Mouse (Mus musculus) lung, postnatal 0 days (tissue): ENCODE data around the gene Igfbp5. TPM values are rescaled to one million over a fixed set of nuclear protein-coding genes. Genes with fewer than 3 reads are reported as not detected.

Source experiments
- ATAC-seq: fragments of 200-750 bp; cut with Nextera tagmentation; 2 replicates; pipeline ENCODE4 v1.8.0; 2017; ENCODE audit warnings: moderate library complexity
- DNase-seq: peaks from one replicate; pipeline ENCODE4 v3.0.0-alpha.2; 2016; ENCODE audit warnings: low spot score
- H3K27ac ChIP-seq: fragments of 300-500 bp; sonication (generic); 2 replicates; pipeline ENCODE4 v1.5.1; 2014; ENCODE audit warnings: antibody characterized with exemption, mild to moderate bottlenecking, low read length, mixed read lengths
- H3K27me3 ChIP-seq: fragments of 300-500 bp; sonication (generic); replicated peaks from 2 replicates; pipeline ENCODE4 v1.6.1; 2014; ENCODE audit warnings: low read length, mixed read lengths; ENCODE audit not compliant: insufficient read depth
- H3K36me3 ChIP-seq: fragments of 300-500 bp; sonication (generic); 2 replicates; pipeline ENCODE4 v1.6.1; 2014; ENCODE audit warnings: low read length, mixed read lengths; ENCODE audit not compliant: insufficient read depth
- H3K4me1 ChIP-seq: fragments of 300-500 bp; sonication (generic); 2 replicates; pipeline ENCODE4 v1.6.1; 2014; ENCODE audit warnings: antibody characterized with exemption, low read depth, low read length, mixed read lengths; ENCODE audit not compliant: insufficient read depth
- H3K4me2 ChIP-seq: fragments of 300-500 bp; sonication (generic); replicated peaks from 2 replicates; pipeline ENCODE4 v1.6.1; 2014; ENCODE audit warnings: low read depth, mild to moderate bottlenecking, low read length, moderate library complexity, mixed read lengths
- H3K4me3 ChIP-seq: fragments of 300-500 bp; sonication (generic); 2 replicates; pipeline ENCODE4 v1.5.1; 2014; ENCODE audit warnings: low read depth, low read length
- H3K9ac ChIP-seq: fragments of 300-500 bp; sonication (generic); replicated peaks from 2 replicates; pipeline ENCODE4 v1.6.1; 2014; ENCODE audit warnings: low read depth, mild to moderate bottlenecking
- H3K9me3 ChIP-seq: fragments of 300-500 bp; sonication (generic); 2 replicates; pipeline ENCODE4 v1.6.1; 2016; ENCODE audit warnings: low read length, mixed read lengths
- CTCF ChIP-seq: IDR thresholded peaks from 2 replicates; pipeline ENCODE4 v1.5.1; 2016; ENCODE audit warnings: antibody characterized with exemption, mild to moderate bottlenecking
- EP300 ChIP-seq: IDR thresholded peaks from 2 replicates; pipeline ENCODE4 v1.6.1; 2016; ENCODE audit warnings: antibody characterized with exemption, mild to moderate bottlenecking, control low read depth
- WGBS: fragments of 180-500 bp; shearing (Covaris S2); extraction: QIAGEN DNeasy Blood & Tissue Kit; methylation state at CpG from one replicate; pipeline ENCODE4 v1.1.7; 2014; 5-methylcytosine and 5-hydroxymethylcytosine counted together
- polyA plus RNA-seq: library from polyadenylated mRNA; unstranded; fragments of >200 nt; fragmentation: Nextera tagmentation; extraction: Ambion mirVana; gene quantifications from 2 replicates; pipeline ENCODE4 v1.2.1, GENCODE M21; 2015

Gene Igfbp5
- polyA plus RNA-seq, 1 experiment from 2014 or later = 32.6 TPM

DNA sequence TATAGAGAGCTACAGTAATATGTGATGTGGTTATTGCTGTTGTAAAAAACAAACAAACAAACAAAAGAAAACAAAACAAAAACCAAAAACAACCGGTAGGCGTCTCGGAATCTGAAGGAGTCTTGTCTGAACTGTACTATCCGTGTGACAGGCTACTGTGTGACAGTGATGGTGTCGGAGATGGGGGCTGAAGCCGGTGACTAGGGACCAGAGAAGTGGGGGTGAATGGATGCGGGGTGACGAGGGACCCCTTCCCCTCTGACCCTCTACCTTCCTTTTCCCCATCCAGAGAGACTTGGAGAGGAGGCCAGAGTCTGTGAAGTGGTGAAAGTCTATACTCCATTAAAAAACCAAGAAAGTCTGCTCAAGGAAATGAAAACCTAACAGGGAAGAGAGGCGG, 16.4 kb downstream of the Igfbp5 start:
- H3K9me3 ChIP-seq = no peaks in the 10 kb centered on the region
- no peaks in the 10 kb centered on the region; the same call in 1 of the 2 replicates for H3K36me3 ChIP-seq
- no peak overlapping the region for H3K4me2 ChIP-seq
- no peak overlapping the region for H3K9ac ChIP-seq
- H3K4me3 ChIP-seq = no peak overlapping the region
- no peak for ATAC-seq
- no peaks in the 10 kb centered on the region for H3K4me1 ChIP-seq
- no peak for DNase-seq
- WGBS = 83% methylated on average over 9 of the region's 9 CpGs
- no peak overlapping the region for H3K27ac ChIP-seq
- TF ChIP-seq CTCF = no peak
- H3K27me3 ChIP-seq = no peaks in the 10 kb centered on the region

DNA sequence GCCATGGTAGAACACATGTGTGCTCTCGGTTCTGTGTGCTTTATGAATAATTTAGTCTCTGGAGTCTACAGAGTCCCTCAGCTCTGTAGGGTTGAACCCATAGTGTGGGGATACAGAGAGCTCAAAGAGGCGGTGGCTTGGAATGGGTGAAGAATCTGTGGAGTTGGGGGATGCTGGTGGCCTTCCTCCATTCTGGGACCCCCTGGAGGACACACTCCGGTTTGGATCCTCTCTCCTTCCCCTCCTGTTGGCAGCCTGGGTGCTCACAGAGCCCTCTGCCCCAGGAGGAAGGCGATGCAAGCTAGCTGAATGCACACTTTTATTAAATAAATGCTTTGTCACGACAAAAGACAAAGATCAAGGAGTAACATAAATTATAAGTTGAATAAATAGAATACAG, 17.1 kb downstream of the Igfbp5 start:
- Histone ChIP-seq H3K4me3 (no peak overlapping the region), H3K27ac (no peak overlapping the region), H3K4me1 (no peaks in the 10 kb centered on the region), H3K9me3 (no peaks in the 10 kb centered on the region), H3K9ac (no peak overlapping the region), H3K27me3 (no peaks in the 10 kb centered on the region), H3K4me2 (no peak overlapping the region), H3K36me3 (no peaks in the 10 kb centered on the region; the same call in 1 of the 2 replicates)
- ATAC-seq (no peak), DNase-seq (no peak)
- TF ChIP-seq CTCF = no peak
- no peak for TF ChIP-seq EP300
- 63% methylated on average over 5 of the region's 5 CpGs for WGBS

DNA sequence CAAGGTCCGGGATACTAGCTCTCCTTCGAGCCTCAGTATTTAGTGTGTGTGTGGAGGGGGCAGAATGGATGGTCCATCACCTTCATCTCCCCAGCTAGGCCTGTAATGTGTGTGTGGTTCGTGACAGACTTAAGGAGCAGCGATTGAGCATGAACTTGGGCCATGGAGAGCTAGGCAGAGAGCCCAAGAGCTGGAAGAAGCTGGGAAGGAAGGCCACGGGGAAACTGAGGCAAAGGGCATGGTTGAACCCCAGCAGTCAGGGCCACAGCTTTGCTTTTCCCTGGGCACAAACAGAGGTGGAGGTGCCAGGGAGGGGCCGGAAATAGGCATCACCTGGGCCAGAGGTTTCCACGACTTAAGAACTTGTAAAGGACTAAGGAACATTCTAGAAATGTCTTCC, 17.5 kb downstream of the Igfbp5 start:
- H3K27me3 ChIP-seq = no peaks in the 10 kb centered on the region
- WGBS = 72% methylated on average over 7 of the region's 7 CpGs
- H3K4me2 ChIP-seq = no peak overlapping the region
- DNase-seq = no peak
- no peaks in the 10 kb centered on the region; the same call in 1 of the 2 replicates for H3K36me3 ChIP-seq
- H3K27ac ChIP-seq = no peak overlapping the region
- no peak overlapping the region for H3K9ac ChIP-seq
- TF ChIP-seq EP300 = no peak
- TF ChIP-seq CTCF = no peak
- ATAC-seq = no peak
- H3K4me1 ChIP-seq = no peaks in the 10 kb centered on the region
- no peak overlapping the region for H3K4me3 ChIP-seq
- no peaks in the 10 kb centered on the region for H3K9me3 ChIP-seq

DNA sequence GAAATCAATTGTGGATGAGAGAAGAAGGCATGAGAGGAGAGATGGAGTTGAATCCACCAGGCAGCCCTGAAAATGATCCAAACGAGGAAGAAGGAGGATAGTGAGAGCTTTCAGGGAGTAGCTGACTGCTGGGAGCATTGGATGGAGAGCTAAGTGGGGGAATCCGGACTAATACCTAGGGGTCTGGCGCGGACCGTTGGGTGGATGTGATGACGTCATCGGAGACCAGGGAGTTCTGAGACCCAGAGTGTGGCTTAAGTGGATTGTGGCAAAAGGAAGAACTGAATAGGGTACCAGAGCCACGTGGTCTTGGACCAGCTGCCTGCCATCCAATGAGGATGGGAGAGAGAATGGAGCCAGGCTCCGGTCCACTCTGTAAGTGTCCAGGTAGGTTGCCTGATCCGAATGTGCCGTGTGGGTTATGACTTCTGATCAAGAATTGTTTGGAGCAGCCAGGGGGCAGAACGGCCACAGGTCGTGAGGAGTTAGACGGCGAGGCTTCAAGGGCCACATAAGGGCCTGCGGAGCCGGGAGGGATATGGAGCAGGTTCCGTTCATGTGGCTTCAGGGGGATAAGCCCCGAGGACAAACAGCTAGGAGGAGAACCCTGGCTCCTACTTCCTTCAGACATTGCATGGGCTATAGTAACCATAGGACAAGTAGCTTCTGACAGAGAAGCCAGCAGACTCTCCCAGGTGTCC, 18.3 kb downstream of the Igfbp5 start:
- no peak for DNase-seq
- Histone ChIP-seq H3K4me1 (no peaks in the 10 kb centered on the region), H3K27ac (no peak overlapping the region), H3K36me3 (no peaks in the 10 kb centered on the region; the same call in 1 of the 2 replicates), H3K9me3 (no peaks in the 10 kb centered on the region), H3K4me3 (no peak overlapping the region), H3K4me2 (no peak overlapping the region), H3K27me3 (no peaks in the 10 kb centered on the region), H3K9ac (no peak overlapping the region)
- TF ChIP-seq CTCF (no peak), EP300 (no peak)
- 67% methylated on average over 19 of the region's 19 CpGs for WGBS
- ATAC-seq = no peak

DNA sequence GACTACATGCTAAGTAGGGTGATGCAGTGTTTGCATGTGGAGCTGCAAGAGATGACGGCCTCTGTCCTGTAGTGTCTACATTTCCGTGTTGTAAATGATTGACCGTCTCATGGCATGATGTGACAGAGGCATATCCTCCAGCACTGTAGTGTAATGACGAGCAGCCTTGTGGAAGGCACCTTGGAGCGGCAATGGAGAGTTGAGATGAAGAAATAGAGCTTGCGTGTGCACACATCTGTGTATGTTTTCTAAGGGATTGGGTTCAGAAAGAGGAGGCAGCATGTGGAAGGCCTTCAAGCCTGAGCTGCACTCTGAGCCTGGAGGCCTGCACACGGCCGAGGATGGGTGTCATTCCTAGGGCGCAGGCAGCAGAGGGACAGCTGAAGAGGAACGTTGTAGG, 19.0 kb downstream of the Igfbp5 start:
- Histone ChIP-seq H3K9me3 (no peaks in the 10 kb centered on the region), H3K36me3 (no peaks in the 10 kb centered on the region; the same call in 1 of the 2 replicates), H3K4me2 (no peak overlapping the region), H3K4me3 (no peak overlapping the region), H3K4me1 (no peaks in the 10 kb centered on the region), H3K27me3 (no peaks in the 10 kb centered on the region), H3K9ac (no peak overlapping the region), H3K27ac (no peak overlapping the region)
- 78% methylated on average over 10 of the region's 10 CpGs for WGBS
- ATAC-seq (no peak), DNase-seq (no peak)
- TF ChIP-seq EP300 = no peak
- TF ChIP-seq CTCF = no peak

DNA sequence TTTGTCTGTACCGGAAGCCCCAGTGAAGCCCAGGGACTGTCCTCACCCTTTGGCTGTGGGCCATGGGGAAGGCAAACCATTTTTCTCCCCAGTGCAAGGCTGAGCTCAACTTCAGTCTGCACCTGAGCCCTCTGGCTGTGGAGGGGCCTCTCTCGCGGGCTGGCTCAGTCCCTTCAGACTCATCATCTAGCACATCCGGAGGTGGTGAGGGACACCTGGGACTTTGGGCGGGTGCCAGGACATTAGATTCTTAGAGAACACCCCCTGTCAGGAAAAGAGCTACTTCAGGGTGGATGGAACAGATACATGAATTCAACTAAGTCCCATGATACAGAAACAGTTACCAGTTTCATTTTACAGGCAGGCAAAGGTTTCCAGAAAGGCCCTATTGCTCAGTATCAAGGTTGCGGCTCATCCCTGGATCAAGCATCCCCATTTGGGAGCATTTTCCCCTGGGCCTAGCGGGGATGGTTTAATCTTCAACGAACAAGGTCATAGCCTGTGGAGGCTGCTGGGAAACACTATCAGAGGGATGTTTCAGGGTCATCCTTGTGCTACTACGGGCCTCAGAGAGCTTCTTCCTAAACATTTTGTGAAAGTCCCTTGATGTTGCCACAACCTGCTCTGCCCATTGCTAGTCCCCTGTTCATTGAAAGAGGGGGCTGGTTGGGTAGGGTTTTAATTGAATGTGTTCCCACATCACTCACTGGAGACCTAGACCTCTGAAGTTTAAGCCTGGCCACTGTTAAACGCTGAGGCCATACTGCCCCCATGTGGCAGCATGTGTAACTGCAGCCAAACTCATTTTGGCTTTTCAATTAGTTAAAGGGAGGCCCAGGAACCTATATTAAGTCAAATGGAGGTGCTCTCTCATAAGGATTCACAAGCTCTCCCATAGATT, 20.1 kb downstream of the Igfbp5 start:
- no peak overlapping the region for H3K9ac ChIP-seq
- H3K4me1 ChIP-seq = no peaks in the 10 kb centered on the region
- TF ChIP-seq CTCF (peak; percentile 98), EP300 (no peak)
- H3K4me2 ChIP-seq = no peak overlapping the region
- no peak overlapping the region for H3K27ac ChIP-seq
- H3K36me3 ChIP-seq = no peaks in the 10 kb centered on the region; the same call in 1 of the 2 replicates
- H3K27me3 ChIP-seq = no peaks in the 10 kb centered on the region
- DNase-seq (peak; percentile 68), ATAC-seq (0 out of 2 replicates have a peak, but pooled peaks have one; percentile 18)
- 41% methylated on average over 10 of the region's 10 CpGs for WGBS
- no peaks in the 10 kb centered on the region for H3K9me3 ChIP-seq
- H3K4me3 ChIP-seq = no peak overlapping the region
